Mouse (Mus musculus): ENCODE results near the gene Adrm1.

GRCm38 (mm10) chr2:180225044-180225761, 53.9 kb downstream of the Adrm1 start:
- no peak for TF ChIP-seq CTCF (IDR thresholded peaks at IDR 0.05; ENCODE audit: control insufficient read depth, insufficient read depth, low read length)
- TF ChIP-seq POLR2A (IDR thresholded peaks at IDR 0.05; ENCODE audit: borderline replicate concordance, control insufficient read depth, low read depth, low read length) = no peak
